Mouse (Mus musculus): ENCODE data around the gene Sephs2.

The Sephs2 gene

DNA sequence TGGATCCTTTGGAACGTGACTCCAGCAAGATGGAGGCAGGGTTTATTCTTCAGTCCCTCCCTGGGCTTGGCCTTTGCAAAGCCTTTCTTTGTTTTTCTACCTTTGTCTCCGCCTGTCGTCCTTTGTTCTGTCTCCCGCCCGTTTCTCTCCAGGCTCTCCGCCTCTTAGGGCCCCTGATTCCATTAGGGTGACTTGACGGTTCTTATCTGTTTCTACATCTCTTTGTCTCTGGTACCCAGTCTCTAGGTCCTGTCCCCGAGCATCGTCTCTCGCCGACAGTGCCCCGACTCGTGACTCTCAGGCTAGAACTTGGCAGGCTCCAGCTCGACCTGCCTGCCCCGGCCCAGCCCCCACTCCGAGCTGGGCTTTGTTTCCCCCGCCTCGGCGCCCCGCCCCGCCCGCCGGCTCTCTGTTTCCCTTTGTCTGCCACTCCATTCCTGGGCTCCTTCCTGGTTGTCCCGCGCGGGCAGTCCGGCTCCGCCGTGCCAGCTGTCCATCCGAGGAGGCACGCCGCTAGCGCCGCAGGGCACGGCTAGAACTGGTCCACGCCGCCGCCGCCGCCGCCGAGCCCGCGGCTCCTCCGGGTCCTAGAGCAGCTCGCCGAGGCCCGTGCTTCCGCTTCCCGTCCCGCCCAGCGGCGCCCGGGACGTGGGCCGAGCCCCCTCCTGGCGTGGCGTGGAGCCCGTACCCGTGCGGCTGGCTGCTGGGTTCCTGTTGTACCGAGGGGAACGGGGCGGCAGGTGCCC, 41.1 kb downstream of the Sephs2 start, which contains the start of the genes Zfp553 and Sept1:
Gene Zfp553 (plus strand): TSS at position 440 of the 746 bp plus-strand sequence.
Gene Sept1 (minus strand): TSS at position 509 of the 746 bp plus-strand sequence.
- DNase-seq = peak; percentile 70 to 81

DNA sequence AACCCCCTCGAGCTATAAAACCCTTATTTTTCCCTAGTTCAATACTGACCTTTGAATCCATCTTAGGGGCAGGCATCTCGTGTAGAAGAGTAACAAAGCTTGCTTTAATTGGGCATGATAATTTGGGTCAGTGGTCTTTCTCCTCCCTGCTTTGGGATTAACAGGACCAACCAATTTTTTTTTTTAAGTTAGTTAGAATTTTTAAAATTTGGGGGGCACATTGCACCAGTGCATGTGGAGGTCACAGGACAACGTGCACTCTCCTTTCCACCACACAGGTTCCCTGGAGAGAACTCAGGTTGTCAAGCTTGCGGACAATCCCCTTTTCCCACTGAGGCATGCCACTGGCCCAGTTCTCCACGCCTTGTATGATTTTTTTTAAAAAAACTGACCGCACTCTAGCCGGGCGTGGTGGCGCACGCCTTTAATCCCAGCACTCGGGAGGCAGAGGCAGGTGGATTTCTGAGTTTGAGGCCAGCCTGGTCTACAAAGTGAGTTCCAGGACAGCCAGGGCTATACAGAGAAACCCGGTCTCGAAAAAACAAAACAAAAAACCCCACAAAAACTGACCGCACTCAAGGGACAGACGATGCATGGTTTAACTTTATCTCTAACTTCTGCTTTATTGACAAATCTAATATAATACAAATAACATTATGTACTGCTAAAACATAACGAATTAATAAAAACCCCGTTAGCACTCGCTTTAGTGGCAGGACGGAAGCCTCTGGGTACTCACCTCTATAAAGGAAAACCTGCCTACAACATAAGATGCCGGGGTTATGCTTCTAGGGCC, 41.8 kb downstream of the Sephs2 start:
- no peak for DNase-seq

- DNase-seq = no peak
Observed at GRCm38 (mm10) chr7:127231376-127231775, 42.5 kb downstream of the Sephs2 start.

DNA sequence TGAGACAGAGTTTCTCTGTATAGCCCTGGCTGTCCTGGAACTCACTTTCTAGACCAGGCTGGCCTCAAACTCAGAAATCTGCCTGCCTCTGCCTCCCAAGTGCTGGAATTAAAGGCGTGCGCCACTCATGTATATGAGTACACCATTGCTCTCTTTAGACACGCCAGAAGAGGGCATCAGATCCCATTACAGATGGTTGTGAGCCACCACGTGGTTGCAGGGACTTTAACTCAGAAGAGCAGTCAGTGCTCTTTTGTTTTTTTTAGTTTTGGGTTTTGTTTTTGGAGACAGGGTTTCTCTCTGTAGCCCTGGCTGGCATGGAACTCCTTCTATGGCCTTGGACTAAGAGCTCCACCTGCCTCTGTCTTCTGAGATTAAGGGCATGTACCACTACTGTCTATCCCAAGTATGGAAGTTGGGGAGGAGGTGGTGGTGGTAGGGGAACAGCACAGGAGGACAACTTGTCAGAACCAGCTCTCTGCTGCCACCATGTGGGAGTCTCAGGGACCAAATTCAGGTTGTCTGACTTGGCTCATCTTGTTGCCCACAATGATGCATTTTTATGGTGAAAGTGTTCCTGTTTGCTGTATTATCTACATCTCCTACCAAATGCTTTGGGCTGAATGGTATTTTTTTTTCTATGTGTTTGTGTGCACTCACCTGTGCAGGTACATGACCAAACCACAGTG, 45.1 kb downstream of the Sephs2 start:
- peak; percentile 71 to 87 for DNase-seq

DNA sequence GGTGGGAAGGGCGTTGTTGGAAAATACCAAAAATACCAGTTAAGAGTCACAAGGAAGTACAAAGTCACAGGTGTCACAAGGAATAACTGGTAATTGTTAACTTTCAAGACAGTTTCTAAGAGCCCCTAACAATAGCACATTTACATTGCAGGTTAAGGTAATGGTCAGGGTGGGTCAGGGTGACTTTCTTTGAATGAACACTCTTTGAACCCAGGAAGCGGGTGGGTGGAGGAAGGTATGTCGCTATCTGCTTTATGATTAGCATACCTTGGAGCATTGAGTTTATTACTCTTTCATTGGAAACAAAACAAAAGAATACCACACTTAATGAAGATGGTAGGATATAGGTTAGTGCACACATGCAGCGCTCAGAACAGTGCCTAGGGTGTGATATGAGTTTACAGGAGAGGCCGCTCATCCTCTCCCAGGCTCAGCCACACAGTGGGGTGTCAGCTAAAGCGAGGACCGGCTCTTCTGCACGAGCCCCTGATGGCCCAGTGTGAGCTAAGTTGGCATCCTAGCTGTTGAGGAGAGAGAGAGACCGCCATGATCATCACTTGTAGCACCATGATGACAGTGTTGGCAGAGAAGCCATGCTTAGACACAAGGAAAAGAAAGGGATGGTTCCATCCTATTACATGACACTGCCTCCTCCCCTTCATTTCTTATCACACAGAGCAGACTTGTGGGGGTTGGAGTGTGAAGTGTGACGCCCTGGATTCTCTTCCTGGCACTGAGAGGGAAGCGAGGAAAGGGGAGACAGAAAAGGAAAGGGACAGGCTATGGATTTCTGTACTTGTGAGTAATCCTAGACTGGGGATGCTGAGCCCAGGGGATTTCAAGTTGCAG, 48.5 kb downstream of the Sephs2 start:
- DNase-seq = no peak

DNA sequence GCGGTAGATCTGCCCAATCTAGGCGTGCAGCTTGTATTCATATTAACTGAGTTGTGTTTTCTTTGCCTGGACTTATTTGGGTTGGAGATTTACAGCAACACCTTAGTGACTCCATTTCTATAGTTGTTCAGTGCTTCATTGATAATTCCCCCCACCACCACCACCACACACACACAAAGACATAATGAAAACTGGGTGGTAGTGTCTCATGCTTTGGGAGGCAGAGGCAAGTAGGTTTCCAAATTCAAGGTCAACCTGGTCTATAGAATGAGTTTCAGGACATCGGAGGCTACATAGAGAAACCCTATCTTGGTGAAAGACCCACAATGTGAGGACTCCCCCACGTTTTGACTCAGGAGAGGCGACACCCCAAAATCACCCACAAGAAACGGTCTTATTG, 49.2 kb downstream of the Sephs2 start:
- no peak for DNase-seq

GRCm38 (mm10) chr7:127223515-127224478, 50.1 kb downstream of the Sephs2 start:
- no peak for DNase-seq

DNA sequence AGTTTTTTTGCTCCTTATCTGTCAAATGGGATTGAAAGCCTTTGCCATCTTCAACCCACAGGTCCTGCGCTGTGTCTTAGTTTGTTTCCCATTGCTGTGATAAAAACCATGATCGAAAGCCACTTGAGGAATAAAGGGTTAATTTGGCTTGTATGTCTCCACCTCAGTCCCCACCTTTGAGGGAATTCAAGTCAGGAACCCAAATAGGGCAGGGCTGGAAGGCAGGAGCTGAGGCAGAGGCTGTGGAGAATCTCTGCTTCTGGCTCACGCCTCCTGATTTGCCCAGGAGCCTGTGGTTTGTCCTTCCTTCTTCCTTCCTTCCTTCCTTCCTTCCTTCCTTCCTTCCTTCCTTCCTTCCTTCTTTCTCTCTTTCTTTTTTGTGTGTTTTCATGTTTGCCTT, 50.7 kb downstream of the Sephs2 start:
- no peak for DNase-seq

Data from spleen, adult 18-20 months (tissue).